Mouse (Mus musculus) brain, embryonic 14.5 days (tissue): ENCODE measurements around the gene Gzmk. TPM values are rescaled to one million over a fixed set of nuclear protein-coding genes. Genes with fewer than 3 reads are reported as not detected.

Experiments used
- DNase-seq: peaks from one replicate; pipeline ENCODE4 v3.0.0-alpha.2; 2011; ENCODE audit warnings: low read depth
- CTCF ChIP-seq: fragments of 200-500 bp; IDR thresholded peaks from 2 replicates; pipeline ENCODE4 v1.5.1; 2012; ENCODE audit warnings: inconsistent platforms, mild to moderate bottlenecking, moderate library complexity, borderline replicate concordance; ENCODE audit not compliant: insufficient read depth, insufficient read length; ENCODE audit errors: extremely low read depth
- POLR2A ChIP-seq: fragments of 200-500 bp; IDR thresholded peaks from 2 replicates; pipeline ENCODE4 v1.6.1; 2012; ENCODE audit warnings: mild to moderate bottlenecking, inconsistent platforms, borderline replicate concordance; ENCODE audit not compliant: poor library complexity, insufficient read depth, insufficient read length, severe bottlenecking; ENCODE audit errors: extremely low read depth
- polyA plus RNA-seq: library from polyadenylated mRNA; depleted of rRNA; stranded (reverse); fragments of >200 nt; gene quantifications from 2 replicates; pipeline ENCODE4 v1.2.3, GENCODE M21; 2012; rRNA removed

Gzmk gene
- polyA plus RNA-seq, 1 experiment: not detected

GRCm38 (mm10) chr13:113201631-113202030 is 24.1 kb downstream of the Gzmk start:
- DNase-seq: no peak
- TF ChIP-seq POLR2A (no peak), CTCF (no peak)

DNA sequence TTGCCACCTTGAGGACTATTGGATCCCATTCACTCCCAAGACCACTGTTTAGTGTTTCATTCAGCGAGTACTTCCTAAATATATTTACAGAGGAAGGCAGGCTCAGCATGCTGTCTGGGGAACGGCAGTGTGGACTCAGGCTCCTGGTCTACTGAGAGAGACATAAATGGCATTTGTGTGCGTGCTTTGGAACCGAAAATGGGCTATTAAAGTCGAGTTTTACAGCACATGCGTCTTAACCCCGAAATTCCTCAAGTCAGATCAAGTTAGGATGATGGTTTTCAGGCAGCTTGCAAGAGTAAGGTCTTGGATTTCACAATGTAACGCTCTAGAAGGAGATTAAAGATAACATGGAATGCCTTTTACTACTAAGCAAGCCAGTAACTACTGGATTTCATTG is 25.0 kb downstream of the Gzmk start:
- TF ChIP-seq POLR2A (no peak), CTCF (no peak)
- DNase-seq: no peak

DNA sequence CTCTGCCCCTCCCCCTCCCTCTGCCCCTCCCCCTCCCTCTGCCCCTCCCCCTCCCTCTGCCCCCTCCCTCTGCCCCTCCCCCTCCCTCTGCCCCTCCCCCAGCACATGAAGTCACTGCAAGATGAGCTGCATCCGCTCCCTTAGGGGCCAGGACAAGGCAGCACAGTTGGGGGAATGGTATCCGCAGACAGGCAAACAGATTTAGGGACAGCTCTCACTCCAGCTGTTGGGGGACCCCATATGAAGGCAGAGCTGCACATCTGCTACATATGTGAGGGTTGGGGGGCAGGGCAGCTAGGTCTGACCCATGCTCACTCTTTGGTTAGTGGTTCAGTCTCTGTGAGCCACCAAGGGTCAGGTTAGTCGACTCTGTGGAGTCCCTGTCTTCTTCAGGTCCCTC is 26.4 kb downstream of the Gzmk start:
- no peak for DNase-seq
- TF ChIP-seq CTCF (no peak), POLR2A (no peak)

- no peak for DNase-seq
- TF ChIP-seq POLR2A (no peak), CTCF (no peak)
These were observed 27.7 kb downstream of the Gzmk start for GRCm38 (mm10) chr13:113197872-113198502.

DNA sequence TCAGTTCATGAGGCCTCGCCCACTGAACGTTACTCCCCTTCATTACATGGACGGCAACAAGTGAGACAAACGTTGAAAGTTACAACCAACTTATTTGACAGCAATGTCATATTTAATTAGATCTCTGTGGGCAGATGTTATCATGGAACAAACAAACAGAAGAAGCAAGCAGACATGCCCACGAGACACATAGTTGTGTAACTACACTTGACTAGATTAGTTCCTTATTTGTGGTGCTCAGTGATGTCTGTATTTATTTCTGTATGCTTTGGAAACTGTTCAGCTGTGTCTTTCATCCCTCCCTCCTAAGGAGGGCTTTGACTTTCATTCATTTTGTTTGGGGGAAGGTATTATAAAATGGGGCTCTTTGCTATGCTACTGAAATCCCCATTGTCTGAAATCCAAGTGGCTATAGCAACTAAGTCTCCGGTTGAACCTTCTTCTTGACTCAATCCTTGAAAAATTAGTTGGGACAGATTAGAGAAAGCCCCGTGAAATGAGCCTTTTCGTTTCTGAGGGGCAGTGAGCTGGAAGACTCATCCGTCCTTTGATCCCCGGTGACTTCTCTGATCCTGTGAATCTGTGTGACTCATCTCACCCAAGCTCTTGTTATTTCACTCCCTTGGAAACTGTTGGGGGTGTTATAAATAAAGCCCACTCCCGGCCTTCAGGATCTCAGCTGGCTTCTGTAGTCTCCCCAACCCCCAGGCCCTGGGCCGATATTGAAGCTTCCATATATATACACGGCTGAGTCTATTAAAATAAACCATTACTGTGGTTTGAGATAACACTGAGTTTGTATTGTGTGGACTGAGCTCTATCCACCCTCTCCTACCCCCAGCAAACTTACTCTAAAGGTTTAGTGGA is 28.7 kb downstream of the Gzmk start:
- DNase-seq: peak; percentile 27
- no peak for TF ChIP-seq CTCF
- no peak for TF ChIP-seq POLR2A

GRCm38 (mm10) chr13:113183720-113184119 is 42.0 kb downstream of the Gzmk start:
- TF ChIP-seq POLR2A: no peak
- TF ChIP-seq CTCF: no peak
- no peak for DNase-seq

GRCm38 (mm10) chr13:113183310-113183709 is 42.4 kb downstream of the Gzmk start:
- TF ChIP-seq CTCF (no peak), POLR2A (no peak)
- no peak for DNase-seq

DNA sequence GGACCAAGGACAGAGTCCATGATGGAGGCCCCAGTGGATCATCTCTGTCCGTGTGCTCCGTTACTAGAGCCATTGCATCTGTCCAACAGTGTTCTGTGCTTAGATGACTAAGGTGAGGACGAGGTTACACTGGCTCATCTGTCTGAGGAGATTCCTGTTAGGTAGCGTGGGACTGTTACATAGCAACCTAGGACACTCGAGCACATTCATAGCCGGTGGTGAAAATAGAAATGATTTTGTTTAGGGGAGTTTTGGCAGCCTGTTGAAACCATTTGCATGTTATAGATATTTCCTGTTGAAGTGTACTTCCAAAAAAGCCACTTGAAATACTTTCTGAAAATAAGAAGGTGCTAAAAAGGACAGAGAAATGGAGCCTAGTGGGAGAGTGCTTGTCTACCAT is 51.5 kb downstream of the Gzmk start:
- no peak for DNase-seq

GRCm38 (mm10) chr13:113170256-113170655 is 55.5 kb downstream of the Gzmk start:
- DNase-seq: no peak
- TF ChIP-seq POLR2A (no peak), CTCF (no peak)

More for the DNA sequence above, 51.5 kb downstream of the Gzmk start:
- no peak for TF ChIP-seq CTCF
- no peak for TF ChIP-seq POLR2A

DNA sequence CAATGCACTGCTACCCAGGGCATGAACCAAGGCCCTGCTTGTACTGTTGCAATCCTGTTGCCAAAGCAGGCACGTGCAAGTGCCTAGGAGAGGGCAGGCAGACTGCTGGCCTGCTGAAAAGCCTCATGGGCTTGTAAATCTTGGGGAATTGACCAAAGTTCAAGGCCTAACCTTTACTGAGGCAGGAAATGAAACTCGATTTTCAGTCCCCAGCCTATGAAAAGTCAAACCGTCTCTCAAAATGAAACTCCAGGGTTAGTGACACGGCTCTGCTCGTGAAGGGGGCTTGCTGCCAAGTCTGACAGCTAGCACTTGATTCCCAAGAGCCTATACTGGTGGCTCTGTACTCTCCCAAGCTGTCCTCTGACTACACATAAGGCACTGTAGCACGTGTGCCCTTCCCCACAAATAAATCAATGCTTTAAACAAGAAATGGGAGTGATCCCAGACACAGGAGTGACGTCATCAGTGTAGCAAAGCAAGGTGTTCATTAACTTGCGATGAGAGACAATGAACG is 57.6 kb downstream of the Gzmk start:
- DNase-seq: no peak
- no peak for TF ChIP-seq CTCF
- TF ChIP-seq POLR2A: no peak

DNA sequence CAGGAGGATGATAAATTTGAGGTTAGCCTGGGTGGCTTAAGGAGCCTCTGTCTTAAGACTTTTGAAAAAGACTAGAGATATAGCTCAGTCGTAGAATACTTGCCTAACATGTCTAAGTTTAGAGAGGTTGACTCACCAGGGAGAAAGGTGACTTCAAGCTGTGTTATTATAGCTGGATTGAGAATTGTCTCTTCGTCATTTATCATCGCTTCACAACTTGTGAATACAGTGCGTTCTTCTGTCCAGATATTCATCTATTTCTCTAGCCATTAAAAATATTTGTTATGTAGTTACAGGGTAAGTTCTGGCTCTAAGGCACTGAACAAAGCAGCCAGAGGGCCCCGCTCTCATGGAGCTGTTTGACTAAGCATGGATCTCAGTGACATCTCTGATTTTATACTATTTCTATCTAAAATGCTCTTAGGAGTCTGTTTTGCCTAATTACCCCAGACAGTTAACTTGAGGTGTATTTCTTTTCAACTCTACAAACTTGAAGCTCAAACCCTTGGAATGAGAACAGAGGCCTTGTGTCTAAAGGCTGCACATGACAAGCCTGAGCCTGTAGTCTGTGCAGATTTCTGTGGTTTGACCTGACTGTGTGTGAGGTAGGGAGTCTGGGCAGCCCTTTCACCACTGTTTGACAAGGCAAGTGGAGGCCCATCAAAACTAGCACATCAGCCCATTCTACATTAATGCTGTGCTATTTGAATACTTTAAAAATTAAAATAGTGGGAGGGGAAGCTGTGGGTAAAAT is 61.3 kb downstream of the Gzmk start:
- TF ChIP-seq POLR2A (no peak), CTCF (no peak)
- no peak for DNase-seq

DNA sequence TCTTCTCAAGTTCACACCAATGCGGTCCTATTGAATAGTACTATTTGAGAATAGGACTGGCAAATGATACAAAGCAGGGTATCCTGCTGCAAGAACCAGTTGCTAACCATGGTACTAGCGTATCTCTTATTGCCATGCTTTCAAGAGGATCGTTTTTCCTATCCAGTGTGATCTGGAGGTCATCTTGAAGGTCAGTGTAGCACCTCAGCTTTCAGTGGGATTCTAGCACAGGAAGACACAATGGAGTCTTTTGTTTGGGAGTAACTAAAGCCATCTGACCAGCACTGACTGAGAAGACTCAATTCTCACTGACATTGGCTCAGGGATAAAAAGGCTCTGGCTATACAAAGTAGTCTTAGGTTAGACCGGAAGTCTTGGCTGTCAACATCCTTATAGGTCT is 74.2 kb downstream of the Gzmk start:
- DNase-seq: no peak
- TF ChIP-seq CTCF: no peak
- no peak for TF ChIP-seq POLR2A

DNA sequence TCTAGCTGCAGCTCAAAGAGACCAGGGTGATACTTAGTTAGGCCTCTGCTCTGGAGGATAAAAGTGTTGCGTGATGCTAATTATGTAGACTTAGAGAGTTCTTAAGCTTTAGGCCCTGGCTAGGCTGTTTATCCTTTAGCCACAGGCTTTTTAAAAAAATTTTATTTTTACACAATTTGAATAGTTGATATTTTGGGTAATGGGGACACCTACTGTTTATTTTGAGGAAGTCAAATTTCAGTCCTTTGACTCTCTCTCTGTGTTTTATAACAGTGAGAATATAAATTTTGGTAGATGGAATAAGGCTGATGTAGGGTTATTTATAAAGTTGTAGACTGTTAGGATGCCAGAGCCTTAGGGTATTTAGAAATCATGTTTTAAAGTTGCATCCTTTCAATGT is 86.1 kb downstream of the Gzmk start:
- no peak for TF ChIP-seq CTCF
- no peak for TF ChIP-seq POLR2A
- no peak for DNase-seq

DNA sequence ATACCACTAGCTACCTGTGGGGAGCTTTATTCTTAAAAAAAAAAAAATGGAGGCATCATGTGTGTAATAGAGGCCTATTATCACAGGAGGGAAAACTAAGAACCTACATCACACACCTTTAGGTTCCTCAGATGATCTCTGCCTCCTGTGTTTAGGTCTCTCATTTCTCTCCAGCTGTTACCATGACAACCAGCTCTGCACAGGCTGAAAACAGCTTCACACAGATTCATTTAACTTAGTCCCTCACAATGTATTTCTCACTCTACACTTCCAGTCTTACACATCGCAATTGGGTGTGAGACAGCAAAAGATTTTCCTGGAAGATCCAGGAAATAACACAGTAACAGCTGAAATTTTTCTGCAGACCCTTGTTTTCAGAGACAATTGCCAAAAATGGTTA is 95.7 kb downstream of the Gzmk start:
- TF ChIP-seq POLR2A (no peak), CTCF (no peak)
- DNase-seq: peak; percentile 84

Other genes with a start within 250 kb of the Gzmk start
- gene Ccno, start 238.1 kb downstream of the Gzmk start, polyA plus RNA-seq: 3.0 and 3.8 TPM in 2 replicates
- 0.85 and 1.1 TPM in 2 replicates for gene Mcidas, start 232.1 kb downstream of the Gzmk start, polyA plus RNA-seq
- gene Cdc20b, start 190.8 kb downstream of the Gzmk start, polyA plus RNA-seq: 0.86 and 1.1 TPM in 2 replicates
- gene Gpx8, start 179.5 kb downstream of the Gzmk start, polyA plus RNA-seq: 25.5 and 30.1 TPM in 2 replicates
- gene Gzma, start 124.9 kb downstream of the Gzmk start, polyA plus RNA-seq: not detected in 2 replicates
- gene Esm1, start 16.2 kb downstream of the Gzmk start, polyA plus RNA-seq: 0.68 and 1.4 TPM in 2 replicates
- gene BC067074, start 67.3 kb upstream of the Gzmk start, polyA plus RNA-seq: 1.5 and 2.7 TPM in 2 replicates